Mouse (Mus musculus) thymus, adult 2 months (tissue): ENCODE data around the gene Xpo4.

Experiments used
- CTCF ChIP-seq: fragments of 200-500 bp; IDR thresholded peaks from 2 replicates; pipeline ENCODE4 v1.5.1; 2012; ENCODE audit warnings: mild to moderate bottlenecking, control low read depth, low read length, moderate library complexity, borderline replicate concordance; ENCODE audit not compliant: control insufficient read depth, poor library complexity, insufficient read depth; ENCODE audit errors: extremely low read depth
- POLR2A ChIP-seq: fragments of 200-500 bp; IDR thresholded peaks from 2 replicates; pipeline ENCODE4 v1.6.1; 2012; ENCODE audit warnings: mild to moderate bottlenecking, low read length, control low read depth, moderate library complexity; ENCODE audit not compliant: control insufficient read depth, poor library complexity, insufficient read depth; ENCODE audit errors: extremely low read depth

DNA sequence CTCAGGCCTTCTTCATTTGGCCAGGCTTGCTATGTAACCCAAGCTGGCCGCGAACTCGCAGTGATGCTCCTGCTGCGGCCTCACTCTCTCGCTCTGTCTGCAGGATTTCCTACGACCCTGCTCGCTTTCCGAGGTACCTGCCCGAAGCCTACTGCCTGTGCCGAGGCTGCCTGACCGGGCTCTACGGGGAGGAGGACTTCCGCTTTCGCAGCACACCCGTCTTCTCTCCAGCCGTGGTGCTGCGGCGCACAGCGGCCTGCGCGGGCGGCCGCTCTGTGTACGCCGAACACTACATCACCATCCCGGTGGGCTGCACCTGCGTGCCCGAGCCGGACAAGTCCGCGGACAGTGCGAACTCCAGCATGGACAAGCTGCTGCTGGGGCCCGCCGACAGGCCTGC, 123.0 kb downstream of the Xpo4 start:
- TF ChIP-seq CTCF (no peak), POLR2A (no peak)
